Mouse (Mus musculus) hindbrain, embryonic 10.5 days (tissue): ENCODE results near the gene BC030500. TPM values are rescaled to one million over a fixed set of nuclear protein-coding genes. Genes with fewer than 3 reads are reported as not detected.

Experiments used
- polyA plus RNA-seq: library from polyadenylated mRNA; unstranded; fragments of >200 nt; fragmentation: Nextera tagmentation; extraction: Ambion mirVana; gene quantifications from 2 replicates; pipeline ENCODE4 v1.2.1, GENCODE M21; 2016

Gene BC030500
- polyA plus RNA-seq, 1 experiment from 2014 or later: 2.0 TPM

Other genes starting within 250 kb of the BC030500 start
- 0.20 and 1.3 TPM in 2 replicates for gene Galntl6, start 885 bp downstream of the BC030500 start, polyA plus RNA-seq